38 mouse cellular contexts compared by ENCODE assay signal in genomic region chr4:139698602-139699001, GRCm38 (mm10). TPM values are rescaled to one million over a fixed set of nuclear protein-coding genes. Genes with fewer than 3 reads are reported as not detected.
DNase-seq lines count a peak whose midpoint lies in the region; ATAC-seq and TF ChIP-seq lines count a peak whose summit lies in the region.
"Had no signal": no experiment of that assay in that cellular context is flagged by ENCODE, and none has a peak within 500 bp of the region (broad histone marks: within the 10 kb centered on the region; RNA-seq: fewer than 3 reads in every experiment).

No protein-coding gene starts in this region.

- no peak overlapping the region for H3K9ac ChIP-seq in kidney, postnatal 0 days (ENCODE audit: low read depth, low read length)
- H3K9ac ChIP-seq in embryonic facial prominence, embryonic 14.5 days (ENCODE audit: low read depth, low read length) = no peak overlapping the region
- no peak overlapping the region for H3K9ac ChIP-seq in limb, embryonic 14.5 days (ENCODE audit: low read depth, low read length, severe bottlenecking)
- H3K9ac ChIP-seq: forebrain, postnatal 0 days; hindbrain, embryonic 14.5 days; liver, embryonic 15.5 days; lung, embryonic 15.5 days; neural tube, embryonic 12.5 days had no signal

- H3K27ac ChIP-seq in gastrocnemius, adult 2 months = no peak overlapping the region
- H3K27ac ChIP-seq in kidney, postnatal 0 days = no peak overlapping the region
- H3K27ac ChIP-seq in embryonic facial prominence, embryonic 14.5 days (replicated peaks; ENCODE audit: low read depth, low read length) = no peak overlapping the region
- H3K27ac ChIP-seq in limb, embryonic 14.5 days (replicated peaks; ENCODE audit: low read depth, low read length) = no peak overlapping the region
- H3K27ac ChIP-seq: heart, embryonic 10.5 days; hindbrain, embryonic 14.5 days; liver, embryonic 15.5 days; lung, embryonic 15.5 days; neural tube, embryonic 12.5 days had no signal

- 0 out of 2 replicates have a peak, but pooled peaks cover 4% of the 10 kb centered on the region for H3K4me1 ChIP-seq in kidney, postnatal 0 days (replicated peaks; ENCODE audit: insufficient read depth, low read length)
- no peaks in the 10 kb centered on the region for H3K4me1 ChIP-seq in embryonic facial prominence, embryonic 14.5 days (ENCODE audit: control insufficient read depth, insufficient read depth, low read length)
- no peaks in the 10 kb centered on the region for H3K4me1 ChIP-seq in limb, embryonic 14.5 days (ENCODE audit: control insufficient read depth, insufficient read depth, low read length)
- H3K4me1 ChIP-seq: liver, embryonic 15.5 days; lung, embryonic 15.5 days had no signal

- no peaks in the 10 kb centered on the region for H3K27me3 ChIP-seq in kidney, postnatal 0 days (ENCODE audit: insufficient read depth, low read length)
- no peaks in the 10 kb centered on the region for H3K27me3 ChIP-seq in embryonic facial prominence, embryonic 14.5 days (replicated peaks; ENCODE audit: control insufficient read depth, insufficient read depth, low read length)
- H3K27me3 ChIP-seq in limb, embryonic 14.5 days (ENCODE audit: control insufficient read depth, insufficient read depth, low read length) = no peaks in the 10 kb centered on the region
- H3K27me3 ChIP-seq: neural tube, embryonic 12.5 days had no signal

- TF ChIP-seq POLR2A in limb, embryonic 14.5 days (IDR thresholded peaks at IDR 0.05; ENCODE audit: borderline replicate concordance, extremely low read depth, insufficient read depth, insufficient read length) = no peak

- intact Hi-C loops in gastrocnemius, adult 2 months (cut with DNase I) = no loop called here
- intact Hi-C loops in gastrocnemius, postnatal 36 days (cut with DNase I) = no loop called here

- H3K36me3 ChIP-seq in kidney, postnatal 0 days (ENCODE audit: insufficient read depth, low read length) = no peaks in the 10 kb centered on the region
- no peaks in the 10 kb centered on the region for H3K36me3 ChIP-seq in embryonic facial prominence, embryonic 14.5 days (ENCODE audit: control insufficient read depth, insufficient read depth, low read length)
- H3K36me3 ChIP-seq in limb, embryonic 14.5 days (ENCODE audit: control insufficient read depth, insufficient read depth, low read length) = no peaks in the 10 kb centered on the region
- H3K36me3 ChIP-seq: embryonic facial prominence, embryonic 12.5 days; heart, embryonic 10.5 days; liver, embryonic 15.5 days; lung, embryonic 15.5 days; neural tube, embryonic 12.5 days had no signal

- no peaks in the 10 kb centered on the region for H3K9me3 ChIP-seq in kidney, postnatal 0 days (replicated peaks; ENCODE audit: low read length)
- H3K9me3 ChIP-seq in embryonic facial prominence, embryonic 14.5 days (ENCODE audit: control insufficient read depth, low read length) = no peaks in the 10 kb centered on the region
- H3K9me3 ChIP-seq in limb, embryonic 14.5 days (ENCODE audit: control insufficient read depth, low read length) = no peaks in the 10 kb centered on the region
- H3K9me3 ChIP-seq: embryonic facial prominence, embryonic 12.5 days; heart, embryonic 10.5 days; liver, embryonic 15.5 days; lung, embryonic 15.5 days; neural tube, embryonic 12.5 days had no signal

- no peak overlapping the region for H3K4me3 ChIP-seq in gastrocnemius, adult 2 months
- no peak overlapping the region for H3K4me3 ChIP-seq in kidney, postnatal 0 days (replicated peaks; ENCODE audit: low read depth, low read length)
- no peak overlapping the region for H3K4me3 ChIP-seq in embryonic facial prominence, embryonic 14.5 days (ENCODE audit: low read depth, low read length)
- no peak overlapping the region for H3K4me3 ChIP-seq in limb, embryonic 14.5 days (replicated peaks; ENCODE audit: low read length)
- H3K4me3 ChIP-seq: embryonic facial prominence, embryonic 12.5 days; heart, embryonic 10.5 days; liver, embryonic 15.5 days; lung, embryonic 15.5 days; neural tube, embryonic 12.5 days had no signal

- DNase-seq in gastrocnemius, adult 2 months = peak; percentile 30
- no peak for DNase-seq in gastrocnemius, postnatal 36 days
- peak; percentile 42 for DNase-seq in kidney, postnatal 0 days (ENCODE audit: low spot score)
- DNase-seq in kidney, postnatal 4 days = no peak
- peak; percentile 79 for DNase-seq in embryonic facial prominence, embryonic 14.5 days (ENCODE audit: low spot score)
- DNase-seq in limb, embryonic 14.5 days (ENCODE audit: low spot score) = peak; percentile 66
- DNase-seq in cerebellum, postnatal 4 days (ENCODE audit: low spot score in 2 of 2) = no peak
- DNase-seq: adrenal gland, postnatal 14 days; cerebellum, adult 11-12 months; cerebellum, adult 9-11 months; forebrain, postnatal 0 days; heart, adult 11 months; heart, postnatal 36 days; kidney, adult 9 months; kidney, postnatal 36 days; right cerebral cortex, postnatal 4 days; thymus, postnatal 4 days had no signal

- 34% methylated on average over 8 of the region's 8 CpGs for WGBS in kidney, postnatal 0 days
- WGBS in embryonic facial prominence, embryonic 14.5 days = 45% methylated on average over 8 of the region's 8 CpGs
- WGBS in limb, embryonic 14.5 days = 48% methylated on average over 8 of the region's 8 CpGs

- H3K4me2 ChIP-seq in kidney, postnatal 0 days (ENCODE audit: low read length) = no peak overlapping the region
- H3K4me2 ChIP-seq in embryonic facial prominence, embryonic 14.5 days (ENCODE audit: low read depth, low read length) = no peak overlapping the region
- H3K4me2 ChIP-seq in limb, embryonic 14.5 days (replicated peaks; ENCODE audit: low read depth, low read length, severe bottlenecking) = no peak overlapping the region
- H3K4me2 ChIP-seq: embryonic facial prominence, embryonic 12.5 days; hindbrain, embryonic 14.5 days; liver, embryonic 15.5 days; lung, embryonic 15.5 days; midbrain, embryonic 11.5 days had no signal

- TF ChIP-seq CTCF in gastrocnemius, adult 2 months (IDR thresholded peaks at IDR 0.05) = no peak
- no peak for TF ChIP-seq CTCF in kidney, postnatal 0 days (IDR thresholded peaks at IDR 0.05; ENCODE audit: low read depth)

- no peak; the same call in 1 of the 2 replicates for ATAC-seq in kidney, postnatal 0 days (replicated peaks; ENCODE audit: low FRiP score, low read depth)
- peak; percentile 78 for ATAC-seq in embryonic facial prominence, embryonic 14.5 days (ENCODE audit: low read depth)
- peak; percentile 65 for ATAC-seq in limb, embryonic 14.5 days (ENCODE audit: low FRiP score, low read depth)
- ATAC-seq in frontal cortex, adult (ENCODE audit: low TSS enrichment) = no peak
- ATAC-seq: CD4-positive, CD25-positive, alpha-beta regulatory T cell, adult 4 months; forebrain, postnatal 0 days; intestine, postnatal 0 days; midbrain, embryonic 16.5 days had no signal

RNA-seq across cellular contexts. Expression of gene Tas1r2, which starts 45.3 kb away (rescaled TPM):
- total RNA-seq in gastrocnemius, adult 2 months (2021) = not detected
- total RNA-seq in gastrocnemius, postnatal 36 days (2021) = not detected
- polyA plus RNA-seq in kidney, postnatal 0 days (2015; fragmentation: Nextera tagmentation; extraction: Ambion mirVana) = not detected in 2 replicates
- not detected in 2 replicates for polyA plus RNA-seq in embryonic facial prominence, embryonic 14.5 days (2014; fragmentation: Nextera tagmentation; extraction: Ambion mirVana)
- 0.04 and 0.05 TPM in 2 replicates for polyA plus RNA-seq in limb, embryonic 14.5 days (2012; rRNA removed)
- not detected in 2 replicates for polyA plus RNA-seq in limb, embryonic 14.5 days (2014; fragmentation: Nextera tagmentation; extraction: Ambion mirVana)
- total RNA-seq: adrenal gland, postnatal 14 days; common myeloid progenitor, adult 5-6 weeks; heart, postnatal 36 days; layer of hippocampus, adult 8-10 months; layer of hippocampus, postnatal 25 days; left cerebral cortex, adult 8-10 months; left cerebral cortex, postnatal 36 days; liver, adult 2 months; megakaryocyte progenitor cell, adult 5-6 weeks had no signal
- polyA plus RNA-seq: CD4-positive, CD25-positive, alpha-beta regulatory T cell, adult 4 months; embryonic facial prominence, embryonic 12.5 days; forebrain, embryonic 11.5 days; forebrain, postnatal 0 days; heart, embryonic 10.5 days; heart, embryonic 16.5 days; hindbrain, embryonic 14.5 days; intestine, postnatal 0 days; liver, embryonic 15.5 days; lung, embryonic 15.5 days; midbrain, embryonic 11.5 days; midbrain, embryonic 16.5 days; neural tube, embryonic 12.5 days; thymus, postnatal 0 days had no signal

Comparison
In these comparisons a context has a peak if more than half of its experiments do, and no peak if none do; other contexts are left out.
1. DNase-seq: peak in gastrocnemius, adult 2 months (single experiment), kidney, postnatal 0 days (single experiment), embryonic facial prominence, embryonic 14.5 days (single experiment) and limb, embryonic 14.5 days (single experiment); none in gastrocnemius, postnatal 36 days (0 of 2), kidney, postnatal 4 days (0 of 2) and cerebellum, postnatal 4 days (0 of 2).
2. ATAC-seq: peak in embryonic facial prominence, embryonic 14.5 days (single experiment) and limb, embryonic 14.5 days (single experiment); none in kidney, postnatal 0 days (single experiment) and frontal cortex, adult (single experiment).